Mouse (Mus musculus) C2C12 (cell line): ENCODE measurements at regions not wholly inside any gene's neighbourhood (a gene's known extent, or its start where the extent isn't known, plus 50 kb on each side); places are given as distances from the start of the nearest gene placed in this dataset.

ENCODE experiments used
- CEBPB ChIP-seq: IDR thresholded peaks from one replicate; pipeline ENCODE4 v1.6.1; 2011; ENCODE audit warnings: low read depth, mild to moderate bottlenecking, control low read depth, moderate library complexity
- CTCF ChIP-seq: IDR thresholded peaks from one replicate; pipeline ENCODE4 v1.5.1; 2011; ENCODE audit not compliant: control insufficient read depth, insufficient read depth, insufficient read length
- MAX ChIP-seq: IDR thresholded peaks from one replicate; pipeline ENCODE4 v1.6.1; 2011; ENCODE audit warnings: mild to moderate bottlenecking, control low read depth
- MYOD1 ChIP-seq: IDR thresholded peaks from one replicate; pipeline ENCODE4 v1.6.1; 2011; ENCODE audit warnings: low read depth; ENCODE audit not compliant: control insufficient read depth, insufficient read length
- MYOG ChIP-seq: IDR thresholded peaks from one replicate; pipeline ENCODE4 v1.6.1; 2011; ENCODE audit not compliant: control insufficient read depth, insufficient read length; ENCODE audit errors: extremely low read depth
- USF1 ChIP-seq: IDR thresholded peaks from one replicate; pipeline ENCODE4 v1.6.1; 2011; ENCODE audit warnings: low read depth, mild to moderate bottlenecking, control low read depth, moderate library complexity

GRCm38 (mm10) chr7:39818036-39818435, 300.5 kb downstream of the Zfp619 start:
- TF ChIP-seq CTCF (no peak), MAX (no peak), USF1 (no peak), MYOG (no peak), CEBPB (no peak), MYOD1 (no peak)
